Mouse (Mus musculus): Measurements from ENCODE around the gene Wwp2. TPM values are rescaled to one million over a fixed set of nuclear protein-coding genes. Genes with fewer than 3 reads are reported as not detected.

Gene Wwp2
- total RNA-seq, 1 experiment from 2014 or later: 102 TPM

DNA sequence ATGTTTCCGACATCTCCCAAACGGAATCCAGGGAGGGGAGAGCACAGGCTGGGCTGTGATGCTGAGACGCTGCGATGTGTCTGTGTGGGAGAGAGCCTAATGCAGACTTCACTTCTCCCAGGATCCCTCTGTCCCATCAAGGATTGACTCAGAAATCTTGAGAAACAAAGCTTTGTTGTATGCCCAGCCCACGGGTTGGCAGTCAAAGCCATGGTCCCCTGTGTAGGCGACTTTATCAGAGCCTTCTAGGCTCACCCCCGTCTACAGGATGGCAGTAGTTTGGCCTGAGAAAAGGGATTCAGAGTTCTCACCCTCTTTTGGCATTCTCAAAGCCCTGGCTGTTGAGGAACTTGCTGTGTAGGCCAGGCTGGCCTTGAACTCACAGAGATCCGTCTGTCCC is 142.4 kb downstream of the Wwp2 start:
- no peak for ATAC-seq (ENCODE audit: extremely low read depth, insufficient number of reproducible peaks, low FRiP score, poor library complexity, severe bottlenecking)

GRCm38 (mm10) chr8:107580879-107581278 is 144.7 kb downstream of the Wwp2 start:
- ATAC-seq (ENCODE audit: extremely low read depth, insufficient number of reproducible peaks, low FRiP score, poor library complexity, severe bottlenecking): no peak

- ATAC-seq (ENCODE audit: extremely low read depth, insufficient number of reproducible peaks, low FRiP score, poor library complexity, severe bottlenecking): no peak
Measured at GRCm38 (mm10) chr8:107581536-107581935, 145.4 kb downstream of the Wwp2 start.

GRCm38 (mm10) chr8:107582136-107582535 is 146.0 kb downstream of the Wwp2 start:
- ATAC-seq (ENCODE audit: extremely low read depth, insufficient number of reproducible peaks, low FRiP score, poor library complexity, severe bottlenecking): no peak

GRCm38 (mm10) chr8:107587429-107587994 is 151.3 kb downstream of the Wwp2 start:
- no peak for ATAC-seq (ENCODE audit: extremely low read depth, insufficient number of reproducible peaks, low FRiP score, poor library complexity, severe bottlenecking)

- ATAC-seq (ENCODE audit: extremely low read depth, insufficient number of reproducible peaks, low FRiP score, poor library complexity, severe bottlenecking): peak; percentile 98
Measured at GRCm38 (mm10) chr8:107587995-107588780, 152.0 kb downstream of the Wwp2 start, which contains the start of gene Psmd7. TSS of gene Psmd7 (minus strand) at chr8:107588464.

GRCm38 (mm10) chr8:107593967-107594729 is 158.0 kb downstream of the Wwp2 start:
- ATAC-seq (ENCODE audit: extremely low read depth, insufficient number of reproducible peaks, low FRiP score, poor library complexity, severe bottlenecking): no peak

DNA sequence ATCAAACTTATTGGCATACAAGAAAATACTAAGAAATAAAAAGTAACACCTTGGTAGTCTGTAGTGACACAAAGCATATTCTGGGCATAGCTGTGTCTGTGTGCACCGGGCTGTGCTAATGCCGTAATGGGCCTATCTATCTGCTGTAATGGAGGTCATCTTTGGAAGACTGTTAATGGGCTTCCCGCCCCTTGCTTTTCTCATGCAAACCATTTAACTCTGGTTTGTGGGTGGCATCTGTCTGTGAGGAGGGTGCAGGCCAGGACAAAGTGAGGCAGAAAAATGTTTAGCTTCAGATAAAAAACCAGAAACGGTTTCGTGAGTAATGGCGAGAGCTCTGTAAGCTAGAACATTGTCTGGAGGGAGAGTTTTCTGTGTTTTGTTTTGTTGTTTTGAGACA is 158.7 kb downstream of the Wwp2 start:
- no peak for ATAC-seq (ENCODE audit: extremely low read depth, insufficient number of reproducible peaks, low FRiP score, poor library complexity, severe bottlenecking)

DNA sequence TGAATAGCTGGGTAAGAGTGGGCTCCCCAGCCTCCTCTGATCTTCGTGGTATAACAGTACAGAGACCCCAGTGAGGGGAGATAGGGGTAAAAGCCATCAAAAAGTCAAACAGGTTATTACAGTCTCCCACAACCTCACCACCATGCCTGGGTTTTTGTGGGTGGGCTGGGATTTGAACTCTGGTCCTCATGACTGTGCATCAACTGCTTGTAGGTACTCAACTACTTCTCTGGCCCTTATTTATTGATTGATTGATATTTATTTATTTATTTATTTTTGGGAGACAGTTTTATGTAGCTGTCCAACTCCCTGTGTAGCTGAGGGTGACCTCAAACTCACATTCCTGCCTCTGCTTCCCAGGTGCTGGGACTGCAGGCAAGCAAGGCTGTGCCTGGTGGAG is 161.6 kb downstream of the Wwp2 start:
- no peak for ATAC-seq (ENCODE audit: extremely low read depth, insufficient number of reproducible peaks, low FRiP score, poor library complexity, severe bottlenecking)

DNA sequence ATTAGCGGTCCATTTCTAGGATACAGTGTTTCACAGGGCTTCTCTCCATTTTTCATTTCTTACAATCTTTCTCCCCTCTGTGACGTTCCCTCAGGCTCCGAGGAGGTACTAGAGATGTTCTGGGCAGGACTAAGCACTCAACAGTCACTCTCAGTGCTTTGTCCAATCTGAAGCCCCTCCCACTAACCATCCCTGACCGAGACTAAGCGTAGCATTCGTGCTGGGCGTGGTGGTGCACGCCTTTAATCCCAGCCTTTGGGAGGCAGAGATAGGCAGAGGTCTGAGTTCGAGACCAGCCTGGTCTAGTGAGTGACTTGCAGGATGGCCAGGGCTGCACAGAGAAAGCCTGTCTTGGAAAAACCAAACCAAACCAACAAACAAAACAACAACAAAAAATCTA is 163.5 kb downstream of the Wwp2 start:
- no peak for ATAC-seq (ENCODE audit: extremely low read depth, insufficient number of reproducible peaks, low FRiP score, poor library complexity, severe bottlenecking)

- ATAC-seq (ENCODE audit: extremely low read depth, insufficient number of reproducible peaks, low FRiP score, poor library complexity, severe bottlenecking): no peak
Measured at GRCm38 (mm10) chr8:107603026-107603425, 166.9 kb downstream of the Wwp2 start.

Other genes with a start within 250 kb of the Wwp2 start
- 80.1 and 105 TPM in 2 replicates for gene Nfat5, start 142.9 kb upstream of the Wwp2 start, total RNA-seq (2017)
- gene Nqo1, start 33.2 kb upstream of the Wwp2 start, total RNA-seq (2017): 0.49 and 0.58 TPM in 2 replicates
- 17.6 and 18.0 TPM in 2 replicates for gene Nob1, start 11.3 kb upstream of the Wwp2 start, total RNA-seq (2017)
- gene Psmd7, start 152.1 kb downstream of the Wwp2 start, total RNA-seq (2017): 39.7 and 42.4 TPM in 2 replicates

Data from neutrophil, adult 5-6 weeks (primary cell).